Mouse (Mus musculus): Measurements from ENCODE around the gene Klf16. TPM values are rescaled to one million over a fixed set of nuclear protein-coding genes. Genes with fewer than 3 reads are reported as not detected.

The Klf16 gene
- polyA plus RNA-seq, 1 experiment from 2014 or later, result 10.2 TPM

GRCm38 (mm10) chr10:80570871-80571836 is 6.0 kb downstream of the Klf16 start:
- 19% methylated on average over 30 of the region's 30 CpGs for WGBS
- peak overlapping the region; percentile 21; the same call in 1 of the 2 replicates for H3K4me3 ChIP-seq (ENCODE audit: low read length)
- H3K27ac ChIP-seq (ENCODE audit: low read depth, low read length), result peak overlapping the region; percentile 42; the same call in 1 of the 2 replicates
- peaks cover 58% of the 10 kb centered on the region for H3K4me1 ChIP-seq (ENCODE audit: control insufficient read depth, insufficient read depth, low read length)
- H3K9me3 ChIP-seq (ENCODE audit: control insufficient read depth, low read length), result no peaks in the 10 kb centered on the region
- peak overlapping the region; percentile 45 for H3K9ac ChIP-seq (ENCODE audit: low read depth, low read length)
- H3K27me3 ChIP-seq (ENCODE audit: control insufficient read depth, insufficient read depth, low read length), result no peaks in the 10 kb centered on the region
- peaks cover 14% of the 10 kb centered on the region; the same call in 1 of the 2 replicates for H3K36me3 ChIP-seq (ENCODE audit: control insufficient read depth, insufficient read depth, low read length)
- peak; percentile 14; the same call in 1 of the 2 replicates for ATAC-seq (ENCODE audit: low FRiP score, low TSS enrichment)
- peak overlapping the region; percentile 50 for H3K4me2 ChIP-seq (replicated peaks; ENCODE audit: low read depth, low read length)

- no peaks in the 10 kb centered on the region for H3K27me3 ChIP-seq (ENCODE audit: control insufficient read depth, insufficient read depth, low read length)
- peaks cover 14% of the 10 kb centered on the region; the same call in 1 of the 2 replicates for H3K36me3 ChIP-seq (ENCODE audit: control insufficient read depth, insufficient read depth, low read length)
- H3K9ac ChIP-seq (ENCODE audit: low read depth, low read length), result no peak overlapping the region
- no peak for ATAC-seq (ENCODE audit: low FRiP score, low TSS enrichment)
- H3K27ac ChIP-seq (ENCODE audit: low read depth, low read length), result no peak overlapping the region
- H3K4me2 ChIP-seq (replicated peaks; ENCODE audit: low read depth, low read length), result no peak overlapping the region; the same call in 1 of the 2 replicates
- H3K9me3 ChIP-seq (ENCODE audit: control insufficient read depth, low read length), result no peaks in the 10 kb centered on the region
- peaks cover 51% of the 10 kb centered on the region for H3K4me1 ChIP-seq (ENCODE audit: control insufficient read depth, insufficient read depth, low read length)
- H3K4me3 ChIP-seq (ENCODE audit: low read length), result no peak overlapping the region
- WGBS, result 85% methylated on average over 10 of the region's 10 CpGs
Measured at GRCm38 (mm10) chr10:80570419-80570818, 6.7 kb downstream of the Klf16 start.

GRCm38 (mm10) chr10:80569664-80570066 is 7.5 kb downstream of the Klf16 start:
- H3K9ac ChIP-seq (ENCODE audit: low read depth, low read length), result no peak overlapping the region
- no peak overlapping the region for H3K27ac ChIP-seq (ENCODE audit: low read depth, low read length)
- H3K4me2 ChIP-seq (replicated peaks; ENCODE audit: low read depth, low read length), result 0 out of 2 replicates have a peak overlapping the region, but pooled peaks have one; percentile 10
- ATAC-seq (ENCODE audit: low FRiP score, low TSS enrichment), result peak; percentile 20; the same call in 1 of the 2 replicates
- no peaks in the 10 kb centered on the region for H3K9me3 ChIP-seq (ENCODE audit: control insufficient read depth, low read length)
- WGBS, result 37% methylated on average over 10 of the region's 10 CpGs
- H3K4me1 ChIP-seq (ENCODE audit: control insufficient read depth, insufficient read depth, low read length), result peaks cover 44% of the 10 kb centered on the region
- no peak overlapping the region; the same call in 1 of the 2 replicates for H3K4me3 ChIP-seq (ENCODE audit: low read length)
- no peaks in the 10 kb centered on the region for H3K27me3 ChIP-seq (ENCODE audit: control insufficient read depth, insufficient read depth, low read length)
- peaks cover 14% of the 10 kb centered on the region; the same call in 1 of the 2 replicates for H3K36me3 ChIP-seq (ENCODE audit: control insufficient read depth, insufficient read depth, low read length)

- no peak overlapping the region for H3K4me2 ChIP-seq (replicated peaks; ENCODE audit: low read depth, low read length)
- ATAC-seq (ENCODE audit: low FRiP score, low TSS enrichment), result no peak
- peaks cover 39% of the 10 kb centered on the region for H3K4me1 ChIP-seq (ENCODE audit: control insufficient read depth, insufficient read depth, low read length)
- no peak overlapping the region for H3K4me3 ChIP-seq (ENCODE audit: low read length)
- 93% methylated on average over 29 of the region's 29 CpGs for WGBS
- no peak overlapping the region for H3K9ac ChIP-seq (ENCODE audit: low read depth, low read length)
- peaks cover 14% of the 10 kb centered on the region; the same call in 1 of the 2 replicates for H3K36me3 ChIP-seq (ENCODE audit: control insufficient read depth, insufficient read depth, low read length)
- no peak overlapping the region for H3K27ac ChIP-seq (ENCODE audit: low read depth, low read length)
- no peaks in the 10 kb centered on the region for H3K9me3 ChIP-seq (ENCODE audit: control insufficient read depth, low read length)
- no peaks in the 10 kb centered on the region for H3K27me3 ChIP-seq (ENCODE audit: control insufficient read depth, insufficient read depth, low read length)
Measured at GRCm38 (mm10) chr10:80568876-80569275, 8.2 kb downstream of the Klf16 start.

GRCm38 (mm10) chr10:80566375-80567092 is 10.6 kb downstream of the Klf16 start:
- Histone ChIP-seq H3K27me3 (ENCODE audit: control insufficient read depth, insufficient read depth, low read length) (no peaks in the 10 kb centered on the region), H3K4me3 (ENCODE audit: low read length) (no peak overlapping the region), H3K4me1 (ENCODE audit: control insufficient read depth, insufficient read depth, low read length) (peaks cover 31% of the 10 kb centered on the region), H3K36me3 (ENCODE audit: control insufficient read depth, insufficient read depth, low read length) (peaks cover 14% of the 10 kb centered on the region; the same call in 1 of the 2 replicates), H3K27ac (ENCODE audit: low read depth, low read length) (no peak overlapping the region), H3K4me2 (replicated peaks; ENCODE audit: low read depth, low read length) (no peak overlapping the region), H3K9me3 (ENCODE audit: control insufficient read depth, low read length) (no peaks in the 10 kb centered on the region), H3K9ac (ENCODE audit: low read depth, low read length) (no peak overlapping the region)
- ATAC-seq (ENCODE audit: low FRiP score, low TSS enrichment), result peak; percentile 21; the same call in 1 of the 2 replicates
- WGBS, result 26% methylated on average over 17 of the region's 17 CpGs

- Histone ChIP-seq H3K27ac (ENCODE audit: low read depth, low read length) (peak within 1 kb of the TSS; percentile 78), H3K9ac (ENCODE audit: low read depth, low read length) (peak within 1 kb of the TSS; percentile 91), H3K36me3 (ENCODE audit: control insufficient read depth, insufficient read depth, low read length) (no peaks in the 10 kb centered on the region), H3K27me3 (ENCODE audit: control insufficient read depth, insufficient read depth, low read length) (no peaks in the 10 kb centered on the region), H3K4me3 (ENCODE audit: low read length) (peak within 1 kb of the TSS; percentile 88), H3K9me3 (ENCODE audit: control insufficient read depth, low read length) (no peaks in the 10 kb centered on the region), H3K4me2 (replicated peaks; ENCODE audit: low read depth, low read length) (peak within 1 kb of the TSS; percentile 53), H3K4me1 (ENCODE audit: control insufficient read depth, insufficient read depth, low read length) (peaks cover 20% of the 10 kb centered on the region)
- WGBS, result under 1% methylated on average over 66 of the region's 72 CpGs
- ATAC-seq (ENCODE audit: low FRiP score, low TSS enrichment), result peak; percentile 83
Measured at GRCm38 (mm10) chr10:80561116-80561944, 15.8 kb downstream of the Klf16 start, which contains the start of gene Rexo1. Gene Rexo1, minus strand, starts transcription at chr10:80561560.

GRCm38 (mm10) chr10:80560621-80561020 is 16.5 kb downstream of the Klf16 start:
- Histone ChIP-seq H3K4me1 (ENCODE audit: control insufficient read depth, insufficient read depth, low read length) (peaks cover 20% of the 10 kb centered on the region), H3K9me3 (ENCODE audit: control insufficient read depth, low read length) (no peaks in the 10 kb centered on the region), H3K4me3 (ENCODE audit: low read length) (peak overlapping the region; percentile 88), H3K27ac (ENCODE audit: low read depth, low read length) (no peak overlapping the region; the same call in 1 of the 2 replicates), H3K36me3 (ENCODE audit: control insufficient read depth, insufficient read depth, low read length) (no peaks in the 10 kb centered on the region), H3K27me3 (ENCODE audit: control insufficient read depth, insufficient read depth, low read length) (no peaks in the 10 kb centered on the region), H3K9ac (ENCODE audit: low read depth, low read length) (peak overlapping the region; percentile 91), H3K4me2 (replicated peaks; ENCODE audit: low read depth, low read length) (peak overlapping the region; percentile 53)
- ATAC-seq (ENCODE audit: low FRiP score, low TSS enrichment), result no peak
- under 1% methylated on average over 13 of the region's 13 CpGs for WGBS

- no peak overlapping the region for H3K4me2 ChIP-seq (replicated peaks; ENCODE audit: low read depth, low read length)
- H3K36me3 ChIP-seq (ENCODE audit: control insufficient read depth, insufficient read depth, low read length), result no peaks in the 10 kb centered on the region
- H3K4me1 ChIP-seq (ENCODE audit: control insufficient read depth, insufficient read depth, low read length), result peaks cover 20% of the 10 kb centered on the region
- no peaks in the 10 kb centered on the region for H3K27me3 ChIP-seq (ENCODE audit: control insufficient read depth, insufficient read depth, low read length)
- 93% methylated on average over 7 of the region's 7 CpGs for WGBS
- no peak overlapping the region for H3K4me3 ChIP-seq (ENCODE audit: low read length)
- H3K9ac ChIP-seq (ENCODE audit: low read depth, low read length), result no peak overlapping the region
- H3K9me3 ChIP-seq (ENCODE audit: control insufficient read depth, low read length), result no peaks in the 10 kb centered on the region
- no peak for ATAC-seq (ENCODE audit: low FRiP score, low TSS enrichment)
- H3K27ac ChIP-seq (ENCODE audit: low read depth, low read length), result no peak overlapping the region
Measured at GRCm38 (mm10) chr10:80559431-80559830, 17.7 kb downstream of the Klf16 start.

Data from kidney, embryonic 14.5 days (tissue).